Mouse (Mus musculus) testis, adult 2 months (tissue): ENCODE data around the gene Tmub2. TPM values are rescaled to one million over a fixed set of nuclear protein-coding genes. Genes with fewer than 3 reads are reported as not detected.
A peak's percentile ranks its signal among the peaks of the same experiment; 100 is the strongest.

Experiments used
- H3K27ac ChIP-seq: fragments of 200-500 bp; 2 replicates; pipeline ENCODE4 v1.5.1; 2012; ENCODE audit warnings: low read depth, low read length; ENCODE audit not compliant: control insufficient read depth, insufficient read depth
- H3K27me3 ChIP-seq: fragments of 200-500 bp; 2 replicates; pipeline ENCODE4 v1.6.1; 2012; ENCODE audit warnings: mild to moderate bottlenecking, low read length, moderate library complexity; ENCODE audit not compliant: control insufficient read depth, insufficient read depth
- H3K36me3 ChIP-seq: fragments of 200-500 bp; 2 replicates; pipeline ENCODE4 v1.6.1; 2012; ENCODE audit warnings: mild to moderate bottlenecking, low read length; ENCODE audit not compliant: control insufficient read depth, insufficient read depth
- H3K4me1 ChIP-seq: fragments of 200-500 bp; 2 replicates; pipeline ENCODE4 v1.6.1; 2012; ENCODE audit warnings: low read length; ENCODE audit not compliant: control insufficient read depth, insufficient read depth
- H3K4me3 ChIP-seq: fragments of 200-500 bp; 2 replicates; pipeline ENCODE4 v1.5.1; 2012; ENCODE audit warnings: low read depth, mild to moderate bottlenecking, low read length, moderate library complexity, mixed read lengths; ENCODE audit not compliant: control insufficient read depth
- CTCF ChIP-seq: fragments of 200-500 bp; IDR thresholded peaks from 2 replicates; pipeline ENCODE4 v1.5.1; 2012; ENCODE audit warnings: low read depth, mild to moderate bottlenecking, inconsistent platforms, low read length, moderate library complexity; ENCODE audit not compliant: control insufficient read depth, insufficient read depth, insufficient replicate concordance
- POLR2A ChIP-seq: fragments of 200-500 bp; IDR thresholded peaks from 2 replicates; pipeline ENCODE4 v1.6.1; 2012; ENCODE audit warnings: low read depth, mild to moderate bottlenecking, inconsistent platforms, low read length, moderate library complexity; ENCODE audit not compliant: control insufficient read depth
- polyA plus RNA-seq: library from polyadenylated mRNA; depleted of rRNA; stranded (reverse); fragments of >200 nt; gene quantifications from 2 replicates; pipeline ENCODE4 v1.2.3, GENCODE M21; 2012; rRNA removed

Gene Tmub2
- 32.6 and 35.2 TPM in 2 replicates for polyA plus RNA-seq

- Histone ChIP-seq H3K27ac (peak within 1 kb of the TSS; percentile 88), H3K36me3 (no peaks in the 10 kb centered on the region), H3K4me3 (peak within 1 kb of the TSS; percentile 99), H3K4me1 (no peaks in the 10 kb centered on the region; the same call in 1 of the 2 replicates), H3K27me3 (no peaks in the 10 kb centered on the region)
- no peak for TF ChIP-seq CTCF
- peak; percentile 41 for TF ChIP-seq POLR2A
Measured at GRCm38 (mm10) chr11:102284501-102285094, at the start of gene Tmub2. Gene Tmub2 (plus strand): TSS chr11:102284931.

DNA sequence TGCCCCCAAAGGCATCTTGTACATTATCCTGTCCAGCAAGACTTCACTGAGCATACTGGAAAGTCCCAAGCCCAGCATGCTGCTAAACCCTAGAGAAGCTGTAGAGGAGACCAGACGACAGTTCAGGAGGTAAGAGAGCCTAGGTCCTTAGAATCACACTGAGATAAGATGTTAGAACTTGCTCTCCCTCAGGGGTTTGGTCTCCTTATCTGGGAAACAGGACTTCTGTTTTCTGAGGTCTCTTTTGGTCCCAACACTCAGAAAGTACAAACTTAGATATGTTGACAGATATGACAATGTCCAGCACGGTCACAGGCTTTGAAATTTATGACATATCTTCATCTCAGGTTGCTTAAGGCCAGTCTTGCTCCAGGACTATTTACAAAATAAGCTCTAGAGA, 48.7 kb upstream of the Tmub2 start:
- Histone ChIP-seq H3K4me3 (no peak overlapping the region), H3K27ac (no peak overlapping the region), H3K27me3 (no peaks in the 10 kb centered on the region), H3K4me1 (no peaks in the 10 kb centered on the region; the same call in 1 of the 2 replicates), H3K36me3 (no peaks in the 10 kb centered on the region)
- TF ChIP-seq POLR2A: no peak
- no peak for TF ChIP-seq CTCF

DNA sequence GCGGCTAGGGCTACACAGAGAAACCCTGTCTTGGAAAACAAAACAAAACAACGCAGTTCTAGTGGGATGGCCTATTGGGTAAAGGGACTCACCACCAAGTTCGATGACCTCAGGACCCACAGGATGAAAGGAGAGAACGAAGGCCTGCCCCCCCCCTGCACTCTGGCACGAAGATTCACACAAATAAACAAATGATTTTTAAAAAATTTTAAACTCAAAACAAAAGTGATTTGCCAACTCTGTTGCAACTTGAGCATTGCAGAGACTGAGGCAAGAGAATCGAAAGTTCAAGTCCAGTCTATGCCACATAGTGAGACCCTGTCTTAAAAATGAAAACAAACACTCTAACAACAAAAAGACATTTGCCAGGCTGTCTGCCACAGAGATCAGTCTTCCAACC, 44.1 kb upstream of the Tmub2 start:
- TF ChIP-seq CTCF: no peak
- Histone ChIP-seq H3K27ac (no peak overlapping the region), H3K4me3 (no peak overlapping the region), H3K4me1 (no peaks in the 10 kb centered on the region), H3K27me3 (no peaks in the 10 kb centered on the region), H3K36me3 (no peaks in the 10 kb centered on the region)

DNA sequence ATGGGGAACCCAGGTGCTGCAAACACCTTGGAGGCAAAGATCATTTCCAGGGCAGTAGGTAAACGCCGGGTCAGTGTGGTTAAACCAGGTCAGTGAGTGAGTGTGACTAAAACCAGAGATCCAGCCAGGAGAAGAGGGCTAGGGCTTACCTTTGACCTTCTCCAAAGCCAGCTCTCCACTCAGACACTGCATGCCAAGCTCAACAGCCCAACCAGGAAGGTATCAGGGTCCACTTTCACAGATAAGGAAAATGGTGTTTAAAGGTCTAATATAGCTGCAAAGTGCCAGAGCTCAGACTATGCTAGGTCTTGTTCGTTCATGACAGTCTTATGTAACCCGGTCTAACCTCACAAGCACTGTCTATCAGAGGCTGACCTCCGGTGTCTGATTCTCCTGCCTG, 43.5 kb upstream of the Tmub2 start:
- H3K27ac ChIP-seq: no peak overlapping the region
- no peaks in the 10 kb centered on the region for H3K27me3 ChIP-seq
- H3K4me3 ChIP-seq: no peak overlapping the region
- H3K4me1 ChIP-seq: no peaks in the 10 kb centered on the region
- H3K36me3 ChIP-seq: no peaks in the 10 kb centered on the region
- TF ChIP-seq CTCF (no peak), POLR2A (no peak)

DNA sequence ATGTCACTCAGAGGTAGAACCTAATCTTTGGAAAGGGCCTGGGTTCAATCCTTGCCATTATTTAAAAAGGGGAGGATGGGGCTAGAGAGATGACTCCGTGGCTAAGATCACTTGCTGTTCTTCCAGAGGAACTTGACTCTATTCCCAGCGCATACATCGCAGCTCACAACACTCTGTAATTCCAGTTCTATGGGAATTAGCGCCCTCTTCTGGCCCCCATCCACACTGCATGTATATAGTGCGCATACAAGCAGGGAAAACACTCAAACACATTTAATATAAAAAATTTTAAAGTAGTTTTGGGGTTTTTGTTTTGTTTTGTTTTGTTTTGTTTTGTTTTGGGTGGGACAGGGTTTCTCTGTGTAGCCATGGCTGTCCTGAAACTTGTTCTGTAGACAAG, 42.9 kb upstream of the Tmub2 start:
- H3K27ac ChIP-seq: no peak overlapping the region
- no peaks in the 10 kb centered on the region for H3K27me3 ChIP-seq
- TF ChIP-seq CTCF (no peak; the same call in 1 of the 2 replicates), POLR2A (no peak)
- no peak overlapping the region for H3K4me3 ChIP-seq
- no peaks in the 10 kb centered on the region for H3K4me1 ChIP-seq
- H3K36me3 ChIP-seq: no peaks in the 10 kb centered on the region

DNA sequence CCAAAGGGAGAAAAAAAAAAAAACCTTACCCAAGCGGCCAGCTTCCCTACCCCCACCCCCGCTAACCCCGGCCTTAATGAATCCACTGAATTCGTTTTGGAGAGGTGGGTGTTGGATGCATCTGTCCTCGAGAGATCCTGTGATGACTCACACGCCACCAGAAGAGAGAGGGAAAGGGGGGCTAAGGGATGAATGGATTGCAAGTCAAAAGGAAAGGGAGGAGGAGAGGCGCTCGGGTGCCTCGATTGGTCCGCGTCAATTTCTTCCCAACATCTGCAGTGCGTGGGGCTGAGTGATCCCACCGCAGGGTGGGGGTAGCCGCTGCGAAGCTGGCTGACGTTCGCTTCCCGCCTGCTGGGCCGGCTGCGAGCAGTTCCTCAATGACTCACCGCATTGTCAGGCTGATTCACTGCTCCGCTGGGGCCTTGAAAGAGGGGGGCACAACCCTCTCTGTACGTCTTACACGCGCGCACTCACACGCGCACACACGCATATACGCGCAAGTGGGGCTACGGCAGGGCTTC, 39.7 kb upstream of the Tmub2 start:
- H3K27me3 ChIP-seq: no peaks in the 10 kb centered on the region
- no peaks in the 10 kb centered on the region for H3K36me3 ChIP-seq
- H3K27ac ChIP-seq: no peak overlapping the region
- TF ChIP-seq CTCF: no peak
- no peak for TF ChIP-seq POLR2A
- H3K4me1 ChIP-seq: peaks cover 9% of the 10 kb centered on the region
- H3K4me3 ChIP-seq: no peak overlapping the region

DNA sequence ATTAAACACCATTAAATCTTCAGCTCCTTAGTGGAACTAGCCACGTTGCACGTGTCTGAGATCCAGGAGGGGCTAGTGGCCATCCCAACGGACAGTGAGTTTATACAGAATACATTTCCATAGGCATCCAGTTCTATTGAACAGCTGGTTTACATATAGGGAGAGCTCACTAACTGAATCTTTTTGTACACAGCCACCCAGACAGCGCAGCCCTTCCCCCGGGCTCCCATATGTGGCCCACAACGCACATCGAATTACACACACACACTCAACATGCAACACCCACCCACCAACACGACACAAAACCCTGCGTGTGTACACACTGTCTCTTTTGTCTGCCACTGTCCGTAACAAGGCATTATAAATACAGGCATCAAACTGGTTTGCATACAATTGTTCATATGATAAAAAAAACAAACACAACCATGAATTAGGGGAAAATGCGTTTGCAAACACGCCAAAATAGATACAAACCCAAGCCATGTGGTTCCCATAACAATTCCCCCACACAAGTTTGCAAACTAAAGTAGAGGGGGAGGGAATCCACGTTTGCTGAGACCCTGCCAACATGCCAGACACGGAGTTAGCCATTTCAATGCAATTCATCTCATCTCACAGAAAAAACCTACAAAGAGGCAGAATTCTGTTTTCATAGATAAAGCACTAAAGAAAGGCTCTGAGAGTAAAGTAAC, 39.0 kb upstream of the Tmub2 start:
- TF ChIP-seq CTCF (no peak), POLR2A (no peak)
- no peak overlapping the region for H3K27ac ChIP-seq
- no peaks in the 10 kb centered on the region for H3K36me3 ChIP-seq
- H3K4me3 ChIP-seq: no peak overlapping the region
- H3K4me1 ChIP-seq: peaks cover 9% of the 10 kb centered on the region
- no peaks in the 10 kb centered on the region for H3K27me3 ChIP-seq
